Mouse (Mus musculus): ENCODE measurements at regions not wholly inside any gene's neighbourhood (a gene's known extent, or its start where the extent isn't known, plus 50 kb on each side); places are given as distances from the start of the nearest gene placed in this dataset.

GRCm38 (mm10) chr11:22646192-22646936 lies 134.5 kb downstream of the Tmem17 start:
- TF ChIP-seq CTCF (IDR thresholded peaks at IDR 0.05) (no peak), POLR2A (IDR thresholded peaks at IDR 0.05; ENCODE audit: insufficient read depth, low read depth, low read length) (no peak), EP300 (IDR thresholded peaks at IDR 0.05; ENCODE audit: insufficient read depth, low read depth, low read length) (no peak)

All from heart, adult 2 months (tissue).